Mouse (Mus musculus) gastrocnemius, adult 18-20 months (tissue): ENCODE measurements around the gene Park7. TPM values are rescaled to one million over a fixed set of nuclear protein-coding genes. Genes with fewer than 3 reads are reported as not detected.
"Not testable (repeated sequence)": the region's sequence is repeated elsewhere in the genome, so short reads cannot be mapped to it uniquely, and the experiment has no call there.

Experiments
- DNase-seq: peaks from one replicate; pipeline ENCODE4 v3.0.0; 2021; ENCODE audit warnings: low spot score
- total RNA-seq, 2 experiments: library from RNA; stranded (reverse); gene quantifications; 2 replicates each; pipeline ENCODE4 v1.2.3; 2021

Gene Park7
- total RNA-seq, 2 experiments from 2014 or later: 750 to 787 TPM

GRCm38 (mm10) chr4:150915181-150915906 is 1.1 kb upstream of the Park7 start:
- no peak for DNase-seq

GRCm38 (mm10) chr4:150913743-150914142 is 494 bp downstream of the Park7 start:
- no peak for DNase-seq

GRCm38 (mm10) chr4:150910164-150910951 is 3.9 kb downstream of the Park7 start:
- no peak for DNase-seq

- DNase-seq: peak; percentile 98
These were observed 4.6 kb downstream of the Park7 start for GRCm38 (mm10) chr4:150909451-150910156.

DNA sequence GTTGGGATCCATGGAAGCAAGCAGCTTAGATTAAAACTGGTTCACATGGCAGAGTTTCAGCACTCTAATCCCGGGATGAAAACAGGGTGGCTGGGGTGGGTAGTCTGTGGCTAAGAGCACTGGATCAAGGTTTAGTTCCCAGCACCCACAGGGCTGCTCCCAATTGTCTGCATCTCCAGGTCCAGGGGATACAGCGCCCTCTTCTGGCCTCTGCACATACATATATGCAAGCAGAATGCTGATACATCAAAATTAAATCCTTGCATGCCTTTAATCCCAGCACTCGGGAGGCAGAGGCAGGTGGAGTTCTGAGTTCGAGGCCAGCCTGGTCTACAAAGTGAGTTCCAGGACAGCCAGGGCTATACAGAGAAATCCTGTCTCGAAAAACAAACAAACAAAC is 5.7 kb downstream of the Park7 start:
- not testable (repeated sequence) for DNase-seq

DNA sequence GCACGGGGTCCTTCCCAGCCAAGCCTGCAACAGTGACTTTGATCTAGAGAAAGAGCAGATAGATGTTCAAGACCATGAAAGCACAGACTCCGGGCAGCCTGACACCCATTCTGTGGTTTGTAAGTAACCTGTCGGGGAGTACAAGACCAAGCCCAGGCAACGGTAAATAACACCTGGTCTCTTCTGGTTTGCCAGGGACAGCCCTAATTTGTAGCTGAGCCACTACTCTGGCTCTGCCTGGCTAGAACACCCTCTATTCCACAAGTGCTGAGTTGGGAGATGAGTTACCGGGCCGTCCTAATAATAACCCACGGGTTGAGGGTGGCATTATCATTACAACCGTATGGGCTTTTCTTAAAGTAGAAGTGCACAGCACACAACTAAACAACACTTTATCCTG is 7.1 kb downstream of the Park7 start:
- peak; percentile 74 for DNase-seq

GRCm38 (mm10) chr4:150903091-150903742 is 11.0 kb downstream of the Park7 start:
- DNase-seq: peak; percentile 81

DNA sequence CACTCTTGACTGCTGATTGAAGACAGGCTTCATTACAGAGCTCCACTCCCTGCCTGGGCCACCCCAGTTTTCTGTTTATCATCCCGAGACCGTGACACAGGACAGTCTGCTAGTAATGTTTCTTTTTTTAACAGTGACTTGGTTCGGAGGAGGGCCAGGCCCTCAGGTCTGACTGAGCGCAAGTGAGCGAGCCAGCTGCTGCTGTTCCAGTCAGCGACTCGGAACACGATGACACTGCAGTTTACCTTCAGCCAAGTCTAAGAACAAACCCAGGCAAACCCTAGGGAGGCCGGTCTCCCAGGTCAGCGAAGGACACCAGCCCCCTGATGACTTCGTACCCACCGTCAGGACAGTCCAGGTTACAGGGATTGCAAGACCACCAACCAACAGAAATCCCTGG is 12.2 kb downstream of the Park7 start:
- peak; percentile 84 for DNase-seq

DNA sequence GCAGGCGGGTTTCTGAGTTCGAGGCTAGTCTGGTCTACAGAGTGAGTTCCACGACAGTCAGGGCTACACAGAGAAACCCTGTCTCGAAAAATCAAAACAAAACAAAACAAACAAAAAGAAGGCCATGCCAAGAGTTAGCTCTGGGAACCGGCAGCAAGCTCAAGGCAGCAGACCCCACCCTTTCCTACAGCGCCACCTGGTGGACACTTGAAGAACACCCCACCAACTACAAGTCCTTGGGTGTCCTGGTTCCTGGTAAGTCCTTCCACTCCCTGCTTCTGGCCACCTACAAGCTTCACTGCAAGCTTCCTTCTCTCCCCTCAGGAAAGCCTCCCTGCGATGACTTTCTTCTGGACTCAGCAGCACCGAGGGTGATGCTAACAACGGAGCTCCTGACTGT is 12.6 kb downstream of the Park7 start:
- DNase-seq: peak; percentile 92

- no peak for DNase-seq
These were observed 13.8 kb downstream of the Park7 start for GRCm38 (mm10) chr4:150900486-150900885.

- peak; percentile 78 for DNase-seq
These were observed 15.4 kb downstream of the Park7 start for GRCm38 (mm10) chr4:150898716-150899365.

- DNase-seq: no peak
These were observed 17.2 kb downstream of the Park7 start for GRCm38 (mm10) chr4:150896896-150897624.

DNA sequence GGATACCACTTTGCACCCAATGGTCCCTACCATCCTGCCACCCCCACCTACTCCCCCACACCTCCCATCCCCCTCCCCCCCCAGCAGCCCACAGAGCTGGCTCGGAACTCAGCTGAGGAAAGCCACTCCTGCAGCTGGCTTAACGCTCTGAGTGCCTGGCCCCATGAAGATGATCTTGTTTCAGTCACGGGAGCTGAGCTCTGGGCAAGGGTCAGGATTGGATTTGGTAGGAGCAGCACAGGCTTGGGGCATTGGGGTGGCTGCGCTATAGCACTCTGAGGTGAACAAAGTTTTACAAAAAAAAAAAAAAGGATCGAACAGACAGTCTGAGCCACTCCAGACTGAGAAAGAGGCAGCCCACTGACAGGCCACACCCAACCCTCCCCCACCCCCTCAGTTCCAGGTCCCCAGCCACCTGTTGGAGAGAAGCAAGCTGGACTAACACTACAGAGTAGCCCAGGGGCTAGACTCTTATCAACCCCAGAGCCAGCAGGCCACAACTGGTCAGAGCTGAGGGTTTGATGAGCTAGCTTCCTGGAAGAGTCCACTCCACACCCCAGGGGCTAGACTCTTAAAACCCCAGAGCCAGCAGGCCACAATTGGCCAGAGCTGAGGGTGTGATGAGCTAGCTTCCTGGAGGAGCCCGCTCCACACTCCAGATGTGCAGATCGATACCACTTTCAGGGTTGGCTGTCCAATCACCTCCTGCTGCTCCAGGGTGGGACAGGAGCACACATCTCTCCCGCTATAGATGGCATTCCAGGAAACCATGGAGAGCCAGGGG is 19.3 kb downstream of the Park7 start:
- DNase-seq: no peak

GRCm38 (mm10) chr4:150891308-150891707 is 22.9 kb downstream of the Park7 start:
- DNase-seq: no peak

- no peak for DNase-seq
These were observed 24.3 kb downstream of the Park7 start for GRCm38 (mm10) chr4:150889955-150890315.

GRCm38 (mm10) chr4:150889273-150889954 is 24.8 kb downstream of the Park7 start:
- DNase-seq: no peak

DNA sequence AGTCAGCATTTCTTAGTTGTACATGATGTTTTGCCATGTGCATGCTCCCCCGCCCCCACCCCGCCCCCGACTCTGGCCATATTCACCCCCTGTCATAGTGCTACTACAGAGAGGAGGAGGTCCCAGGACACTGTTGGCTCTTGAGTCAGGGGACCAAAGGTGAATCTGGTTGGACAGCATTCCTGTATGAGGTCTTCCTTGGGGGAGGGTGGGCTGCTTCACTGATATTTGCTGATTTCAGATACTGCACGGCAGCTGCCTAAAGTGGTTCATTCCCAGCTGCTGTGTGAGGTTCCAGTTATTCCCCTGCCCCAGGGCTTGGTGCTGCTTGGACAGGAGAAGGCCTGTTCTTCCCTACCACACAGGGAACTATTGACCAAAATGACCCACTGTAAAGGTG is 25.7 kb downstream of the Park7 start:
- DNase-seq: no peak

- no peak for DNase-seq
These were observed 26.3 kb downstream of the Park7 start for GRCm38 (mm10) chr4:150887903-150888302.

GRCm38 (mm10) chr4:150882632-150883031 is 31.6 kb downstream of the Park7 start:
- DNase-seq: no peak
